In genomic region chr10:52714557-52714956, GRCm38 (mm10) we compare ENCODE assay signal across 15 mouse cellular contexts. TPM values are rescaled to one million over a fixed set of nuclear protein-coding genes. Genes with fewer than 3 reads are reported as not detected.
"Had no signal": no experiment of that assay in that cellular context is flagged by ENCODE, and none has a peak within 500 bp of the region (broad histone marks: within the 10 kb centered on the region; RNA-seq: fewer than 3 reads in every experiment).

No protein-coding gene starts in this region.

- H3K4me3 ChIP-seq: neural tube, embryonic 15.5 days; stomach, embryonic 15.5 days had no signal

- DNase-seq: retina, postnatal 1 day; right cerebral cortex, postnatal 14 days; right cerebral cortex, postnatal 25 days; right cerebral cortex, postnatal 4 days; spleen, adult 18-20 months; thymus, adult 18-20 months; thymus, adult 2 months; thymus, postnatal 14 days; thymus, postnatal 25 days; thymus, postnatal 36 days; thymus, postnatal 4 days had no signal

- H3K27ac ChIP-seq: neural tube, embryonic 15.5 days; stomach, embryonic 15.5 days; stomach, postnatal 0 days had no signal

RNA-seq across cellular contexts. Expression of gene Slc35f1, which starts 24.2 kb away (rescaled TPM):
- total RNA-seq: neutrophil, adult 5-6 weeks had no signal
